In the genomic region with DNA sequence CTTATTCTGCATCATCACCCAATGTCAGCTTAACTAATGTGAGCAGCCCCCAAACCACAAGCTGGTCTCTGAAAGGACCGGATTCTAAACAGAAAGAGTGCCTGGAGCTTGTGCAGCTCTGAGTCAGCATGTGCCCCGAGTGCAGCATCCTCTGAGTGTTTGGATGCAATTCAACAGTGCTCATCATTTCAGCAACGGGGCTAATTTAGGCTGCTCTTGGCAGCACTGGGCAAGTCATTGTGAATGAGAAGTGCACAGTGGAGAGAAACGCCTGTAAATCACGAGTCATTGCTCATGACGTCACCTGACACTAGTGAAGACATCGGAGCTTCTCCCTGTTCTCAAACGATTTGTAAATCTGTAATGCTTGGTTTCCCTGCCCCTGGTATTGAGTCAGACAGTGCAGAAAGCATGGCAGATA, we compare ENCODE assay signal across 11 mouse cellular contexts. TPM values are rescaled to one million over a fixed set of nuclear protein-coding genes. Genes with fewer than 3 reads are reported as not detected.
A peak's percentile ranks its signal among the peaks of the same experiment; 100 is the strongest.
DNase-seq lines count a peak whose midpoint lies in the region; ATAC-seq and TF ChIP-seq lines count a peak whose summit lies in the region.
"Had no signal": no experiment of that assay in that cellular context is flagged by ENCODE, and none has a peak within 500 bp of the region (broad histone marks: within the 10 kb centered on the region; RNA-seq: fewer than 3 reads in every experiment).

No protein-coding gene starts in this region.

- TF ChIP-seq POLR2A in bone marrow macrophage, adult 2 months (IDR thresholded peaks at IDR 0.05; ENCODE audit: borderline replicate concordance, low read depth, low read length): no peak

- WGBS in heart, embryonic 15.5 days: 49% methylated on average over 8 of the region's 8 CpGs
- WGBS in macrophage (ENCODE audit: missing documents): 17% methylated on average over 8 of the region's 8 CpGs
- WGBS in neural tube, embryonic 15.5 days: 78% methylated on average over 8 of the region's 8 CpGs

- no peak overlapping the region for H3K9ac ChIP-seq in heart, embryonic 15.5 days
- H3K9ac ChIP-seq in neural tube, embryonic 15.5 days (replicated peaks): no peak overlapping the region
- H3K9ac ChIP-seq: embryonic facial prominence, embryonic 12.5 days had no signal

- H3K27ac ChIP-seq in bone marrow macrophage, adult 2 months (ENCODE audit: insufficient read depth, low read depth, low read length): peak overlapping the region; percentile 72
- H3K27ac ChIP-seq in heart, embryonic 15.5 days: peak overlapping the region; percentile 44
- H3K27ac ChIP-seq in macrophage: peak overlapping the region; percentile 83
- no peak overlapping the region for H3K27ac ChIP-seq in neural tube, embryonic 15.5 days (replicated peaks)
- H3K27ac ChIP-seq: embryonic facial prominence, embryonic 12.5 days had no signal

- H3K4me3 ChIP-seq in bone marrow macrophage, adult 2 months (ENCODE audit: insufficient read depth, low read length): peak overlapping the region; percentile 32; the same call in 1 of the 2 replicates
- no peak overlapping the region for H3K4me3 ChIP-seq in heart, embryonic 15.5 days
- no peak overlapping the region for H3K4me3 ChIP-seq in macrophage (ENCODE audit: inconsistent target)
- no peak overlapping the region for H3K4me3 ChIP-seq in neural tube, embryonic 15.5 days (replicated peaks)
- H3K4me3 ChIP-seq: embryonic facial prominence, embryonic 12.5 days; myocyte had no signal

- no peaks in the 10 kb centered on the region for H3K79me2 ChIP-seq in macrophage (ENCODE audit: inconsistent target)

- peaks cover 31% of the 10 kb centered on the region for H3K4me1 ChIP-seq in bone marrow macrophage, adult 2 months (ENCODE audit: control insufficient read depth, insufficient read depth, low read length)
- peaks cover 5% of the 10 kb centered on the region for H3K4me1 ChIP-seq in heart, embryonic 15.5 days (replicated peaks)
- no peaks in the 10 kb centered on the region for H3K4me1 ChIP-seq in neural tube, embryonic 15.5 days
- H3K4me1 ChIP-seq: embryonic facial prominence, embryonic 12.5 days had no signal

- no peaks in the 10 kb centered on the region for H3K27me3 ChIP-seq in heart, embryonic 15.5 days
- no peaks in the 10 kb centered on the region for H3K27me3 ChIP-seq in neural tube, embryonic 15.5 days (replicated peaks)
- H3K27me3 ChIP-seq: embryonic facial prominence, embryonic 12.5 days had no signal

- peaks cover 53% of the 10 kb centered on the region for H3K36me3 ChIP-seq in heart, embryonic 15.5 days
- H3K36me3 ChIP-seq in macrophage (ENCODE audit: inconsistent target): peaks cover 57% of the 10 kb centered on the region
- peaks cover 86% of the 10 kb centered on the region for H3K36me3 ChIP-seq in neural tube, embryonic 15.5 days

- intact Hi-C loops in gastrocnemius, postnatal 36 days (cut with DNase I): no loop called here

- peak; percentile 44 for DNase-seq in gastrocnemius, adult 8-10 months (ENCODE audit: low spot score in 2 of 2)
- no peak for DNase-seq in gastrocnemius, postnatal 36 days
- DNase-seq in B cell, adult 2 months: no peak

- 0 out of 2 replicates have a peak, but pooled peaks have one; percentile 41 for ATAC-seq in heart, embryonic 15.5 days (replicated peaks; ENCODE audit: insufficient number of reproducible peaks, insufficient read depth, low FRiP score, low read depth)
- ATAC-seq in neural tube, embryonic 15.5 days (ENCODE audit: low FRiP score): no peak
- ATAC-seq in erythroid progenitor cell, adult 5-6 weeks (replicated peaks; ENCODE audit: low FRiP score, poor library complexity, severe bottlenecking): no peak

- TF ChIP-seq CTCF in bone marrow macrophage, adult 2 months (IDR thresholded peaks at IDR 0.05; ENCODE audit: low read depth, low read length): no peak

- no peaks in the 10 kb centered on the region for H3K9me3 ChIP-seq in heart, embryonic 15.5 days (replicated peaks)
- H3K9me3 ChIP-seq in neural tube, embryonic 15.5 days (replicated peaks): no peaks in the 10 kb centered on the region
- H3K9me3 ChIP-seq: embryonic facial prominence, embryonic 12.5 days; G1E had no signal

- no peak overlapping the region for H3K4me2 ChIP-seq in heart, embryonic 15.5 days
- H3K4me2 ChIP-seq in neural tube, embryonic 15.5 days: no peak overlapping the region
- H3K4me2 ChIP-seq: embryonic facial prominence, embryonic 12.5 days had no signal

RNA-seq across cellular contexts. Expression of a gene that starts 46.0 kb away (rescaled TPM):
- 10 to 100 TPM; 10.8 to 17.5 (median 14.9) TPM for total RNA-seq in gastrocnemius, adult 8-10 months (2022)
- 10 to 100 TPM; 13.2 to 16.5 TPM for total RNA-seq in gastrocnemius, postnatal 36 days (2021)
- 13.1 and 16.5 TPM in 2 replicates for polyA plus RNA-seq in bone marrow macrophage, adult 2 months (2012; ENCODE audit: insufficient read depth, insufficient read length, missing spikeins)
- polyA plus RNA-seq in heart, embryonic 15.5 days (2015; fragmentation: Nextera tagmentation; extraction: Ambion mirVana): 26.7 and 29.1 TPM in 2 replicates
- 10 to 100 TPM in 8 of 26 experiments, 1 to 10 TPM in 16, under 1 TPM in 2; 0.70 to 26.2 (median 3.7) TPM for total RNA-seq in macrophage (2018; cell fraction: chromatin; rRNA removed)
- total RNA-seq in macrophage (2018; cell fraction: cytosol; rRNA removed): 10 to 100 TPM in 17 of 26 experiments, 1 to 10 TPM in 9; 1.8 to 25.9 (median 15.3) TPM
- 10 to 100 TPM in 12 of 26 experiments, 1 to 10 TPM in 14; 1.5 to 35.6 (median 8.6) TPM for total RNA-seq in macrophage (2018; cell fraction: nucleus; rRNA removed)
- polyA plus RNA-seq in macrophage (2018): 12.7 to 16.8 TPM (median 14.3 TPM) in 3 replicates
- 0.92 and 3.1 TPM in 2 replicates for polyA plus RNA-seq in neural tube, embryonic 15.5 days (2015; fragmentation: Nextera tagmentation; extraction: Ambion mirVana)
- 27.7 and 41.1 TPM in 2 replicates for total RNA-seq in erythroid progenitor cell, adult 5-6 weeks (2015; ENCODE audit: low replicate concordance)
- total RNA-seq in erythroid progenitor cell, adult 5-6 weeks (2017; ENCODE audit: low replicate concordance): 48.4 and 75.5 TPM in 2 replicates

RNA-seq across cellular contexts. Expression of a gene that starts 56.7 kb away (rescaled TPM):
- total RNA-seq in gastrocnemius, adult 8-10 months (2022): 100 to 1,000 TPM in 3 of 4 experiments, 10 to 100 TPM in 1; 99.5 to 130 (median 113) TPM
- 100 to 1,000 TPM in 1 of 2 experiments, 10 to 100 TPM in 1; 96.9 to 117 TPM for total RNA-seq in gastrocnemius, postnatal 36 days (2021)
- 2.7 and 3.0 TPM in 2 replicates for polyA plus RNA-seq in bone marrow macrophage, adult 2 months (2012; ENCODE audit: insufficient read depth, insufficient read length, missing spikeins)
- polyA plus RNA-seq in heart, embryonic 15.5 days (2015; fragmentation: Nextera tagmentation; extraction: Ambion mirVana): 15.9 and 16.1 TPM in 2 replicates
- total RNA-seq in macrophage (2018; cell fraction: chromatin; rRNA removed): 1 to 10 TPM in 7 of 26 experiments, under 1 TPM in 8, not detected in 11; 0.36 to 3.1 (median 0.80) TPM
- 1 to 10 TPM in 15 of 26 experiments, under 1 TPM in 11; 0.19 to 1.8 (median 1.3) TPM for total RNA-seq in macrophage (2018; cell fraction: cytosol; rRNA removed)
- total RNA-seq in macrophage (2018; cell fraction: nucleus; rRNA removed): 1 to 10 TPM in 10 of 26 experiments, under 1 TPM in 11, not detected in 5; 0.42 to 2.0 (median 0.98) TPM
- 0.75 to 1.4 TPM (median 0.87 TPM) in 3 replicates for polyA plus RNA-seq in macrophage (2018)
- 26.1 and 32.6 TPM in 2 replicates for polyA plus RNA-seq in neural tube, embryonic 15.5 days (2015; fragmentation: Nextera tagmentation; extraction: Ambion mirVana)
- not detected in 2 replicates for total RNA-seq in erythroid progenitor cell, adult 5-6 weeks (2015; ENCODE audit: low replicate concordance)
- total RNA-seq in erythroid progenitor cell, adult 5-6 weeks (2017; ENCODE audit: low replicate concordance): 0.26 TPM in 1 of 2 replicates, not detected in the other

Comparison
In these comparisons a context has a peak if more than half of its experiments do, and no peak if none do; other contexts are left out.
1. DNase-seq: peak in gastrocnemius, adult 8-10 months (2 of 2); none in gastrocnemius, postnatal 36 days (0 of 2) and B cell, adult 2 months (0 of 2).